Mouse (Mus musculus) kidney, embryonic 16.5 days (tissue): ENCODE measurements around the gene Retreg1. TPM values are rescaled to one million over a fixed set of nuclear protein-coding genes. Genes with fewer than 3 reads are reported as not detected.
"Not testable (repeated sequence)": the region's sequence is repeated elsewhere in the genome, so short reads cannot be mapped to it uniquely, and the experiment has no call there.

Source experiments
- ATAC-seq: fragments of 200-750 bp; cut with Nextera tagmentation; 2 replicates; pipeline ENCODE4 v1.8.0; 2017; ENCODE audit warnings: moderate TSS enrichment; ENCODE audit not compliant: low FRiP score, low TSS enrichment
- H3K27ac ChIP-seq: fragments of 300-500 bp; sonication (generic); 2 replicates; pipeline ENCODE4 v1.5.1; 2014; ENCODE audit warnings: low read length
- H3K27me3 ChIP-seq: fragments of 300-500 bp; sonication (generic); 2 replicates; pipeline ENCODE4 v1.6.1; 2014; ENCODE audit warnings: low read length, control low read depth, mixed read lengths; ENCODE audit not compliant: insufficient read depth
- H3K36me3 ChIP-seq: fragments of 300-500 bp; sonication (generic); 2 replicates; pipeline ENCODE4 v1.6.1; 2014; ENCODE audit warnings: low read length, control low read depth, mixed read lengths; ENCODE audit not compliant: insufficient read depth
- H3K4me1 ChIP-seq: fragments of 300-500 bp; sonication (generic); 2 replicates; pipeline ENCODE4 v1.6.1; 2014; ENCODE audit warnings: low read length, control low read depth, mixed read lengths; ENCODE audit not compliant: insufficient read depth
- H3K4me2 ChIP-seq: fragments of 300-500 bp; sonication (generic); replicated peaks from 2 replicates; pipeline ENCODE4 v1.6.1; 2014; ENCODE audit warnings: low read depth, low read length
- H3K4me3 ChIP-seq: fragments of 300-500 bp; sonication (generic); 2 replicates; pipeline ENCODE4 v1.5.1; 2014; ENCODE audit warnings: mild to moderate bottlenecking, low read length
- H3K9ac ChIP-seq: fragments of 300-500 bp; sonication (generic); replicated peaks from 2 replicates; pipeline ENCODE4 v1.6.1; 2014; ENCODE audit warnings: low read length
- H3K9me3 ChIP-seq: fragments of 300-500 bp; sonication (generic); 2 replicates; pipeline ENCODE4 v1.6.1; 2016; ENCODE audit warnings: low read length, control low read depth
- WGBS: fragments of 180-500 bp; shearing (Covaris S2); extraction: QIAGEN DNeasy Blood & Tissue Kit; methylation state at CpG from one replicate; pipeline ENCODE4 v1.1.7; 2014; 5-methylcytosine and 5-hydroxymethylcytosine counted together
- polyA plus RNA-seq: library from polyadenylated mRNA; unstranded; fragments of >200 nt; fragmentation: Nextera tagmentation; extraction: Ambion mirVana; gene quantifications from 2 replicates; pipeline ENCODE4 v1.2.1, GENCODE M21; 2015

The Retreg1 gene
- polyA plus RNA-seq, 1 experiment from 2014 or later, result 21.5 TPM

GRCm38 (mm10) chr15:25984067-25984733 lies 141.2 kb downstream of the Retreg1 start, which contains the start of gene Zfp622:
Gene Zfp622, plus strand, starts transcription at chr15:25984366.
- H3K27ac ChIP-seq, result peak within 1 kb of the TSS; percentile 91
- peaks cover 10% of the 10 kb centered on the region for H3K36me3 ChIP-seq
- peaks cover 15% of the 10 kb centered on the region for H3K4me1 ChIP-seq
- peak within 1 kb of the TSS; percentile 97 for H3K9ac ChIP-seq
- peak within 1 kb of the TSS; percentile 83 for H3K4me2 ChIP-seq
- ATAC-seq, result peak; percentile 98
- 0% methylated on average over 49 of the region's 57 CpGs for WGBS
- H3K27me3 ChIP-seq, result no peaks in the 10 kb centered on the region
- no peaks in the 10 kb centered on the region for H3K9me3 ChIP-seq
- peak within 1 kb of the TSS; percentile 100 for H3K4me3 ChIP-seq

DNA sequence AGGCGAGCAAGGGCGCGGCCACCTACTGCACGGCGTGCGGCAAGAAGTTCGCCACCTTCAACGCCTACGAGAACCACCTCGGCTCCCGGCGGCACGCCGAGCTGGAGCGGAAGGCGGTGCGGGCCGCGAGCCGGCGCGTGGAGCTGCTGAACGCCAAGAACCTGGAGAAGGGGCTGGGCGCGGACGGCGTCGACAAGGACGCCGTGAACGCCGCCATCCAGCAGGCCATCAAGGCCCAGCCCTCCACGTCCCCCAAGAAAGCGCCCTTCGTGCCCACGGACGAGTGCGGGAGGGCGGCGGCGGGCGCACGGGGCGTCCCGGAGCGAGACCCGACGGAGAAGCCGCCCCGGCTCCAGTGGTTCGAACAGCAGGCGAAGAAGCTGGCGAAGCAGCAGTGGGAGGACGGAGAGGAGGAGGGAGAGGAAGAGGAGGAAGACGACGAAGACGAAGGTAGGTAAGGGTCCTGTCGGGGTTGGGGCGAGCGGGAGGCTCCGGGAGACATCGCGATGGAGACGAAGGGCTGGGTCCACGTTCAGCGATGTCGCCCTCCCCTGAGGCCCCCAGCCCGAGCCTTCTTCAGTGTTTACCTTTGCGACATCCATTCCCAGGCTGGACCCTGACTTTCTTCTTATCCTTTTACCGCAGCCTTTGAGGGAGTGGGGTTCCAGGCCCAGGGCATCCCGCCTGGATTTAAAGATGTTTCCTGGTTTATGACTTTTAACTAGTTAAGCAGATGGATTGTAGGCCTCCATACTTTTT lies 141.9 kb downstream of the Retreg1 start:
- H3K36me3 ChIP-seq, result peaks cover 10% of the 10 kb centered on the region
- WGBS, result under 1% methylated on average over 58 of the region's 71 CpGs
- peak overlapping the region; percentile 83 for H3K4me2 ChIP-seq

GRCm38 (mm10) chr15:25992992-25993727 lies 150.2 kb downstream of the Retreg1 start:
- H3K27ac ChIP-seq, result no peak overlapping the region
- no peak overlapping the region for H3K9ac ChIP-seq
- H3K4me2 ChIP-seq, result no peak overlapping the region
- 60% methylated on average over 8 of the region's 8 CpGs for WGBS
- H3K27me3 ChIP-seq, result no peaks in the 10 kb centered on the region
- no peak overlapping the region for H3K4me3 ChIP-seq
- H3K9me3 ChIP-seq, result no peaks in the 10 kb centered on the region
- ATAC-seq, result no peak
- no peaks in the 10 kb centered on the region for H3K4me1 ChIP-seq
- H3K36me3 ChIP-seq, result peaks cover 44% of the 10 kb centered on the region

More for the DNA sequence above, 141.9 kb downstream of the Retreg1 start:
- Histone ChIP-seq H3K27ac (peak overlapping the region; percentile 91), H3K4me1 (peaks cover 15% of the 10 kb centered on the region), H3K4me3 (peak overlapping the region; percentile 100), H3K27me3 (no peaks in the 10 kb centered on the region), H3K9me3 (no peaks in the 10 kb centered on the region), H3K9ac (peak overlapping the region; percentile 97)
- ATAC-seq, result peak; percentile 36; the same call in 1 of the 2 replicates

DNA sequence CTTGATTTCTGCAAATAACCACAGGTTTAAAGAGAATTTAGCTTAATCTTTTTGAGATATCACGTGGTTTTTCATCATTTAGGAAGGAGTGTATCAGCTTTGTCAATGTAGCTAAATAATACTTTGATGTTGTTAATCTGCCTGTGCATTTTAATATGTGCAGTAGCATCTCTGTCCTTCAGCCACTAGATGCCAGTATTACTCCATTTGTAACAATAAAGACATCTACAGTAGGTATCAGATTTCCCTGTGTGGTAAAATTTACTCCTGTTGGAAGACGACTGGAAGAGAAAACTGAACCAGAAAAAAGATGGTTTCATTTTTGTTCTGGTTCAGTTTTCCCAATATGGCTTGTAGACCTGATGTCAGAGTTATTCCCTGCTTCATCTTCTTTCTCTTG lies 152.5 kb downstream of the Retreg1 start:
- Histone ChIP-seq H3K27ac (no peak overlapping the region), H3K36me3 (peaks cover 42% of the 10 kb centered on the region), H3K4me1 (no peaks in the 10 kb centered on the region), H3K9me3 (no peaks in the 10 kb centered on the region), H3K4me3 (no peak overlapping the region), H3K9ac (no peak overlapping the region), H3K27me3 (no peaks in the 10 kb centered on the region), H3K4me2 (no peak overlapping the region)
- 33% methylated on average over 2 of the region's 2 CpGs for WGBS
- ATAC-seq, result no peak

DNA sequence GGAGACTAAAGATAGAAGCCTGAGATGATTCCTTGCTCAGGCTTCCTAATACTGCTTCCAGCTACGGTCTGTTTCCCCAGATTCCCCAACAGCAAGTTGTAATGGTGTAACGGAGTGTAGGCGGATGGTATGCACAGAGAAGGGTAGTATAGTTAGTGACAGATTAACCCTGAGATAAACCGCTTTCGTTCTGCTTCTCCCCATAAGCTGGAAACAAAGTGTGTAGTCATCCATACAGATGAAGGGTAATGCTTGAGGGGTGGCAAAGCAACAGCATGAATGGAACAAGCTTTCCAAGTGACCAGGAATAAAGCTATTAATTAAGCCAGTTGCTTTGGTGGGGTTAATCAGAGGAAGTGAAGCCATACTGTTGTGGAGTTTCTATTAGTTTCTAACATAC lies 156.6 kb downstream of the Retreg1 start:
- H3K4me3 ChIP-seq, H3K9me3 ChIP-seq: not testable (repeated sequence)
- 53% methylated on average over 5 of the region's 5 CpGs for WGBS

GRCm38 (mm10) chr15:26008621-26009020 lies 165.6 kb downstream of the Retreg1 start:
- ATAC-seq, result no peak
- Histone ChIP-seq H3K27me3 (no peaks in the 10 kb centered on the region), H3K9me3 (no peaks in the 10 kb centered on the region), H3K27ac (no peak overlapping the region), H3K4me1 (no peaks in the 10 kb centered on the region), H3K4me2 (no peak overlapping the region), H3K9ac (no peak overlapping the region), H3K4me3 (no peak overlapping the region), H3K36me3 (no peaks in the 10 kb centered on the region)
- 68% methylated on average over 3 of the region's 3 CpGs for WGBS

More for the DNA sequence above, 156.6 kb downstream of the Retreg1 start:
- peak; percentile 95 for ATAC-seq
- H3K4me2 ChIP-seq, H3K9ac ChIP-seq, H3K27me3 ChIP-seq, H3K4me1 ChIP-seq, H3K27ac ChIP-seq: not testable (repeated sequence)
- peaks cover 15% of the 10 kb centered on the region for H3K36me3 ChIP-seq

DNA sequence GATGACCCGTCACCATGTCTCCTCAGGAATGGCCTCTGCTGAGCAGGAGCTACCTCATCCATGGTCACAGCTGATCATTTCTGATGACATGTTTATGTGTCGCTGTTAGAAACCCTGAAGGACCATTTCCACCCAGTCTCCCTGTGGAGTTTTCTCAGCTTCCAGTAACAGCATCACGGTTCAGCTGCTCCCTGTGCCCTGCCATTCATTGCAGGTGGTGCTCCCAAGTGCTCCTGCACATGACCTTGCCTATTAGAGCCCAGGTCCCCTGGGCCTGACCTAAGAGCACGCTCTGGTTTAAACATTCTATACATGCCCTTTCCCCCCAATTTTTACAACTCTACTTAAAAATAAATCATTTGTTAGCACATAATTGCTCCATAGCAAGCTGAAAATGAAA lies 169.9 kb downstream of the Retreg1 start:
- Histone ChIP-seq H3K4me1 (peaks cover 10% of the 10 kb centered on the region; the same call in 1 of the 2 replicates), H3K9me3 (no peaks in the 10 kb centered on the region), H3K36me3 (no peaks in the 10 kb centered on the region), H3K27me3 (no peaks in the 10 kb centered on the region), H3K4me3 (no peak overlapping the region), H3K27ac (no peak overlapping the region), H3K4me2 (no peak overlapping the region), H3K9ac (no peak overlapping the region)
- WGBS, result 40% methylated on average over 4 of the region's 4 CpGs
- no peak for ATAC-seq

GRCm38 (mm10) chr15:26015979-26016665 lies 173.1 kb downstream of the Retreg1 start:
- H3K27ac ChIP-seq, result no peak overlapping the region
- peaks cover 10% of the 10 kb centered on the region; the same call in 1 of the 2 replicates for H3K4me1 ChIP-seq
- no peaks in the 10 kb centered on the region for H3K9me3 ChIP-seq
- no peak overlapping the region for H3K4me3 ChIP-seq
- no peaks in the 10 kb centered on the region for H3K27me3 ChIP-seq
- peak overlapping the region; percentile 21; the same call in 1 of the 2 replicates for H3K4me2 ChIP-seq
- ATAC-seq, result peak; percentile 83; the same call in 1 of the 2 replicates
- WGBS, result 9% methylated on average over 14 of the region's 14 CpGs
- H3K9ac ChIP-seq, result no peak overlapping the region
- H3K36me3 ChIP-seq, result no peaks in the 10 kb centered on the region

GRCm38 (mm10) chr15:26021721-26022120 lies 178.7 kb downstream of the Retreg1 start:
- peak; percentile 75 for ATAC-seq
- Histone ChIP-seq H3K4me2 (no peak overlapping the region), H3K4me3 (no peak overlapping the region), H3K4me1 (peaks cover 11% of the 10 kb centered on the region; the same call in 1 of the 2 replicates), H3K36me3 (no peaks in the 10 kb centered on the region), H3K27ac (no peak overlapping the region), H3K27me3 (no peaks in the 10 kb centered on the region), H3K9ac (no peak overlapping the region), H3K9me3 (no peaks in the 10 kb centered on the region)
- 31% methylated on average over 8 of the region's 8 CpGs for WGBS
